Mouse (Mus musculus): ENCODE data around the gene Hoxc9. TPM values are rescaled to one million over a fixed set of nuclear protein-coding genes. Genes with fewer than 3 reads are reported as not detected.

Gene Hoxc9
- polyA plus RNA-seq, 1 experiment: not detected

- WGBS: 4% methylated on average over 11 of the region's 11 CpGs
- H3K27ac ChIP-seq (ENCODE audit: insufficient read depth, low read depth, low read length): no peak overlapping the region
- peaks cover 6% of the 10 kb centered on the region; the same call in 1 of the 2 replicates for H3K4me1 ChIP-seq (ENCODE audit: control insufficient read depth, insufficient read depth, low read length)
- TF ChIP-seq POLR2A (IDR thresholded peaks at IDR 0.05; ENCODE audit: insufficient read depth, low read depth, low read length): no peak
- TF ChIP-seq CTCF (IDR thresholded peaks at IDR 0.05; ENCODE audit: insufficient read depth, low read depth, low read length): no peak
- no peak overlapping the region for H3K4me3 ChIP-seq (ENCODE audit: insufficient read depth, low read depth, low read length)
Observed at GRCm38 (mm10) chr15:102980352-102980751, 4.1 kb downstream of the Hoxc9 start.

DNA sequence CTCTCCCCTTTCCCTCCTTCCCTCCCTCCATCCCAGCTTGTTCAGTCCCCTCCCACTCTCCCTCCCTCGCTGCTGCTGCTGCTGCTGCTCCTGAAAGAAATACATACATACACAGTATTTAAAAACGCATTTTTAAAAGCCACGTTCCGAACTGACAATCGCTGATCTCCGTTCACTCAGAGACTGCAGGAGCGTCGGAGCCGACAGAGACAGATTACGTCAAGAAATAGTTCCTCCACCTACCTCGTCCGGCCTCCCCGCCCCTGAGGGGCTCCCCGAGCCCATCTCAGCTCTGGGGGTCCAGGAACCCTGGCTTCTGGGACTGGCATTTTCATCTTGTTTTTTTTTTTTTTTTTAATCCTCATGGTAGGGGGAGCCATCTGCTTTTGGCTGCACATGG lies 4.7 kb downstream of the Hoxc9 start:
- Histone ChIP-seq H3K27ac (ENCODE audit: insufficient read depth, low read depth, low read length) (no peak overlapping the region), H3K4me1 (ENCODE audit: control insufficient read depth, insufficient read depth, low read length) (peaks cover 6% of the 10 kb centered on the region; the same call in 1 of the 2 replicates), H3K4me3 (ENCODE audit: insufficient read depth, low read depth, low read length) (no peak overlapping the region)
- 1% methylated on average over 14 of the region's 14 CpGs for WGBS
- no peak for TF ChIP-seq POLR2A (IDR thresholded peaks at IDR 0.05; ENCODE audit: insufficient read depth, low read depth, low read length)
- no peak for TF ChIP-seq CTCF (IDR thresholded peaks at IDR 0.05; ENCODE audit: insufficient read depth, low read depth, low read length)

DNA sequence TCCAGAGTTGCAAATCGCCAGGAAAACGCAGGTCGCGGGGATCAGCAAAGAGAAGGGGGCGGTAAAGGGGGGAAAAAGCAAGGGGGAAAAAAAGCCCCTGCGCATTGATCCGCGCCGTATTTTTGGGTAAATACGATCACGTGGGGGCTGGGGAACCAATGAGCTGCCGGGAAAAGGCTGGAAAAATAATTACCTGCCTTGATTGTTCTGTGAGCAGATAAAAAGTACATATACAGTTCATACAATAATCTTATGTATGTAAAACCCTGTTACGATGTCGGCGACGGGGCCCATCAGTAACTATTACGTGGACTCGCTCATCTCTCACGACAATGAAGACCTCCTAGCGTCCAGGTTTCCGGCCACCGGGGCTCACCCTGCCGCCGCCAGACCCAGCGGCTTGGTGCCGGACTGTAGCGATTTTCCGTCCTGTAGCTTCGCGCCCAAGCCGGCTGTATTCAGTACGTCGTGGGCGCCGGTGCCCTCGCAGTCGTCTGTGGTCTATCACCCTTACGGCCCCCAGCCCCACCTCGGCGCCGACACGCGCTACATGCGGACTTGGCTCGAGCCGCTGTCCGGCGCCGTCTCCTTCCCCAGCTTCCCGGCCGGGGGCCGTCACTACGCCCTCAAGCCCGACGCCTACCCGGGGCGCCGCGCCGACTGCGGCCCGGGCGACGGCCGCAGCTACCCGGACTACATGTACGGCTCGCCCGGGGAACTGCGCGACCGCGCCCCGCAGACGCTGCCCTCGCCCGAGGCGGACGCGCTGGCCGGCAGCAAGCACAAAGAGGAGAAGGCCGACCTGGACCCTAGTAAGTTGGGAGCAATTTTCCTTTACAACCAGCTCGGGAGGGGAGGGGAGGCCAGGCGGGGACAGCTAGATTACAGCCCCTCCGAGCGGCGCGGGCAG lies 5.4 kb downstream of the Hoxc9 start:
- 2% methylated on average over 88 of the region's 88 CpGs for WGBS
- H3K27ac ChIP-seq (ENCODE audit: insufficient read depth, low read depth, low read length): no peak overlapping the region
- no peak overlapping the region for H3K4me3 ChIP-seq (ENCODE audit: insufficient read depth, low read depth, low read length)
- no peak for TF ChIP-seq CTCF (IDR thresholded peaks at IDR 0.05; ENCODE audit: insufficient read depth, low read depth, low read length)
- TF ChIP-seq POLR2A (IDR thresholded peaks at IDR 0.05; ENCODE audit: insufficient read depth, low read depth, low read length): no peak
- H3K4me1 ChIP-seq (ENCODE audit: control insufficient read depth, insufficient read depth, low read length): peaks cover 6% of the 10 kb centered on the region; the same call in 1 of the 2 replicates

GRCm38 (mm10) chr15:102983716-102984115 lies 7.5 kb downstream of the Hoxc9 start:
- Histone ChIP-seq H3K27ac (ENCODE audit: insufficient read depth, low read depth, low read length) (no peak overlapping the region), H3K4me1 (ENCODE audit: control insufficient read depth, insufficient read depth, low read length) (peaks cover 6% of the 10 kb centered on the region; the same call in 1 of the 2 replicates), H3K4me3 (ENCODE audit: insufficient read depth, low read depth, low read length) (no peak overlapping the region)
- 4% methylated on average over 12 of the region's 12 CpGs for WGBS
- TF ChIP-seq CTCF (IDR thresholded peaks at IDR 0.05; ENCODE audit: insufficient read depth, low read depth, low read length) (no peak), POLR2A (IDR thresholded peaks at IDR 0.05; ENCODE audit: insufficient read depth, low read depth, low read length) (no peak)

DNA sequence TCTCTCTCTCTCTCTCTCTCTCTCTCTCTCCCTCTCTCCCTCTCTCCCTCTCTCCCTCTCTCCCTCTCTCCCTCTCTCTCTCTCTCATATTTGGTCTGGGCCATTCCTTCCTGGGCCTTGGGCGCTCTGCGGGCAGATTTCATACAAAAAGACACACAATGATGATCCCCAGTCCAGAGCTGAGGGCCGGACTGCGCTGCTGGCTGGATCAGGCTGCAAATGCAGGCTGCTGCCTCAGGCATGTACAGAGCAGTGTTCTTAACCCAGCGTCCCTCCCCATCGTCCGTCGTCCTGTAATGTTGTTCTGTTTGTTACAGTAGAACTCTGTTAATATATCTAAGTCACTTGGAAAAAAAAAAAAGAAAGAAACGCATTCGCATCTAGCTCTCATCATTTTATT lies 8.3 kb downstream of the Hoxc9 start:
- H3K27ac ChIP-seq (ENCODE audit: insufficient read depth, low read depth, low read length): no peak overlapping the region
- 4% methylated on average over 10 of the region's 10 CpGs for WGBS
- H3K4me3 ChIP-seq (ENCODE audit: insufficient read depth, low read depth, low read length): no peak overlapping the region
- TF ChIP-seq POLR2A (IDR thresholded peaks at IDR 0.05; ENCODE audit: insufficient read depth, low read depth, low read length): no peak
- no peak for TF ChIP-seq CTCF (IDR thresholded peaks at IDR 0.05; ENCODE audit: insufficient read depth, low read depth, low read length)
- peaks cover 6% of the 10 kb centered on the region; the same call in 1 of the 2 replicates for H3K4me1 ChIP-seq (ENCODE audit: control insufficient read depth, insufficient read depth, low read length)

- Histone ChIP-seq H3K27ac (ENCODE audit: insufficient read depth, low read depth, low read length) (no peak overlapping the region), H3K4me1 (ENCODE audit: control insufficient read depth, insufficient read depth, low read length) (peaks cover 6% of the 10 kb centered on the region; the same call in 1 of the 2 replicates), H3K4me3 (ENCODE audit: insufficient read depth, low read depth, low read length) (no peak overlapping the region)
- TF ChIP-seq CTCF (IDR thresholded peaks at IDR 0.05; ENCODE audit: insufficient read depth, low read depth, low read length) (no peak), POLR2A (IDR thresholded peaks at IDR 0.05; ENCODE audit: insufficient read depth, low read depth, low read length) (no peak)
- WGBS: 5% methylated on average over 3 of the region's 3 CpGs
Observed at GRCm38 (mm10) chr15:102984925-102985324, 8.7 kb downstream of the Hoxc9 start.

- Histone ChIP-seq H3K4me3 (ENCODE audit: insufficient read depth, low read depth, low read length) (no peak overlapping the region), H3K4me1 (ENCODE audit: control insufficient read depth, insufficient read depth, low read length) (0 out of 2 replicates have a peak, but pooled peaks cover 2% of the 10 kb centered on the region)
- 4% methylated on average over 21 of the region's 21 CpGs for WGBS
Observed at GRCm38 (mm10) chr15:102987124-102987833, 11.0 kb downstream of the Hoxc9 start.

DNA sequence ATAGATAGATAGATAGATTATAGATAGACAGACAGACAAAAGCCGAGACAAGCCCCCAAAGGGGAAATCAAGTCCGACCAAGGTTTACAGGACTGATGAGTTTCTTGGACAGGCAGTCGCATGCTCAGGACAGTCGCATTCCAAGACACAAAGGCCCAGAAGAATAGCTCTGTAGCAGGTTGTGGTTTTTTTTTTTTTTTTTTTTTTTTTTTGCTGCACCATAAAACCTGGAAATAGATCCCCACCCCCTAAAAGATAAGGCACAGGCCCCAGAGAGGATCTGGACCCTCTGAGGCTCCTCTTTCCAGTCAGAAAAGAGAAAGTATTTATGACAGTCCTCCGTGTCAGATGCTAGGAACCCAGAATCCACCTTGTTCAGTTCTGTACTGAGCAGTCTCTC lies 11.8 kb downstream of the Hoxc9 start:
- Histone ChIP-seq H3K4me3 (ENCODE audit: insufficient read depth, low read depth, low read length) (no peak overlapping the region), H3K27ac (ENCODE audit: insufficient read depth, low read depth, low read length) (no peak overlapping the region), H3K4me1 (ENCODE audit: control insufficient read depth, insufficient read depth, low read length) (0 out of 2 replicates have a peak, but pooled peaks cover 2% of the 10 kb centered on the region)
- 25% methylated on average over 5 of the region's 5 CpGs for WGBS
- TF ChIP-seq POLR2A (IDR thresholded peaks at IDR 0.05; ENCODE audit: insufficient read depth, low read depth, low read length) (no peak), CTCF (IDR thresholded peaks at IDR 0.05; ENCODE audit: insufficient read depth, low read depth, low read length) (no peak)

More at GRCm38 (mm10) chr15:102987124-102987833, 11.0 kb downstream of the Hoxc9 start:
- no peak overlapping the region for H3K27ac ChIP-seq (ENCODE audit: insufficient read depth, low read depth, low read length)
- TF ChIP-seq CTCF (IDR thresholded peaks at IDR 0.05; ENCODE audit: insufficient read depth, low read depth, low read length) (peak; percentile 81), POLR2A (IDR thresholded peaks at IDR 0.05; ENCODE audit: insufficient read depth, low read depth, low read length) (no peak)
